Mouse (Mus musculus) embryonic fibroblast, embryonic 13.5 days (primary cell): ENCODE data around the gene Lins1. TPM values are rescaled to one million over a fixed set of nuclear protein-coding genes. Genes with fewer than 3 reads are reported as not detected.

Experiments used
- H3K27ac ChIP-seq: 2 replicates; pipeline ENCODE4 v1.5.1; 2012; ENCODE audit warnings: low read length, control low read depth, inconsistent platforms; ENCODE audit not compliant: insufficient read depth
- H3K4me1 ChIP-seq: 2 replicates; pipeline ENCODE4 v1.6.1; 2011; ENCODE audit warnings: low read length; ENCODE audit not compliant: control insufficient read depth, insufficient read depth
- H3K4me3 ChIP-seq: 2 replicates; pipeline ENCODE4 v1.5.1; 2011; ENCODE audit warnings: mild to moderate bottlenecking, control low read depth, low read length; ENCODE audit not compliant: insufficient read depth
- CTCF ChIP-seq: IDR thresholded peaks from 2 replicates; pipeline ENCODE4 v1.5.1; 2011; ENCODE audit warnings: mild to moderate bottlenecking, control low read depth, low read length, moderate library complexity, borderline replicate concordance; ENCODE audit not compliant: insufficient read depth
- POLR2A ChIP-seq: IDR thresholded peaks from 2 replicates; pipeline ENCODE4 v1.6.1; 2011; ENCODE audit warnings: low read depth, mild to moderate bottlenecking, control low read depth, low read length, moderate library complexity
- polyA plus RNA-seq: library from polyadenylated mRNA; stranded (reverse); fragments of >200 nt; gene quantifications from 2 replicates; pipeline ENCODE4 v1.2.4, GENCODE M21; 2011; ENCODE audit warnings: low read depth; ENCODE audit not compliant: missing spikeins, insufficient read length

Lins1 gene
- polyA plus RNA-seq, 1 experiment = 12.3 TPM

DNA sequence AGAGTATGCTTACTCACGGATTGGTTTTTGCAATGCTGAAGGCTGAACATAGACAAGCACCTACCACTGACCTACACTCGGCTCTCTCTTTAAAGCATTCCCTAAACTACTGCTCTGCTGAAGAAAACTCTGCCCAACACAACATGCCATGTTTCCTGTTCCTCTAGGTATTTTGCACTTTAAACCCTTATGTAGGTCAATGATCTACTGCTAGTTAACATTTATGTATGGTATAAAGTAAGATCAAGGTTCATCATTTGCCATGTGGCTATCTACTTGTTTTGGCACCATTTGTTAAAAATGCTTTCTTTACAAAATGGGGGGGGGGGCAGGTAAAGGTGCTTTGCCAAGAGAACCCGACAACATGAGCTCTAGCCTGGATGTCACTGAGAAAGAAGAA, 26.1 kb upstream of the Lins1 start:
- no peak for TF ChIP-seq CTCF
- peaks cover 6% of the 10 kb centered on the region for H3K4me1 ChIP-seq
- no peak overlapping the region for H3K27ac ChIP-seq
- H3K4me3 ChIP-seq = no peak overlapping the region

DNA sequence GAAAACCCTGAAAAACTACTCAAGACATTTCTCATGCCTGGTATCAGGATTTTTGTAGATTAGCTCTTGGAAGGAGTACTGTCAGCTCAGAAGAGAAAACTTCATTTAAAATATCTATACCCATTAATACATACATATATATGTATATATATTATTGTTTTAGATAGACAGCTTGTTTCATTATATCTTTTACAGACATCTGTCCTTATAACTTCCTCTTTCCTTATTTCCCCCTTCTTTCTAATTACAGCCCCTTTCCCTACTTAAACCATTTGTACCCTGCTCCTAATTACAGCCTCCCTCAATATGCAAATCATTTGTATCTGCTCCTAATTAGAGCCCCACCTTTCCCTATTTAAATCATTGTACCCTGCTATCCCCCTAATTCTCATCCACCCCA, 22.6 kb upstream of the Lins1 start:
- H3K27ac ChIP-seq = 0 out of 2 replicates have a peak overlapping the region, but pooled peaks have one; percentile 93
- H3K4me3 ChIP-seq = no peak overlapping the region
- peaks cover 6% of the 10 kb centered on the region for H3K4me1 ChIP-seq
- TF ChIP-seq POLR2A (no peak), CTCF (no peak)

DNA sequence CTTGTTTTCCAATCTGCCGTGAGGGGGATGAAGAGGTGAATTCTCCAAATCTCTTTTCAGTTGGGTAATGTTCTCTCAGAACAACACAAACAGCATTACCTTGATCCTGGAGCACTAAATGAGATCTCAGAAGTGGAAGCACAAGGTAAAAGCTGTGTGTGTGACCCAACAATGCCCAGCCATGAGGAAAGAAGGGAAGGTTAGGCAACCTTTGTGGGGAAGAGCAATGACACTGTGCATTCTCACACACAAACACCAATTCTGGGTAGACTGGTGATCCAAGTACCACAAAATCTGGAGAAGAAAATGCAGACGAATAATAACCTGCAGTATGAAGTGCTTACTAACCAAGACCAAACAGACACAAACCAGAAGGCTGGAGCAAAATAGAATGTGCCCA, 13.9 kb upstream of the Lins1 start:
- no peak for TF ChIP-seq CTCF
- TF ChIP-seq POLR2A = no peak
- H3K4me1 ChIP-seq = no peaks in the 10 kb centered on the region
- H3K27ac ChIP-seq = no peak overlapping the region
- no peak overlapping the region for H3K4me3 ChIP-seq

DNA sequence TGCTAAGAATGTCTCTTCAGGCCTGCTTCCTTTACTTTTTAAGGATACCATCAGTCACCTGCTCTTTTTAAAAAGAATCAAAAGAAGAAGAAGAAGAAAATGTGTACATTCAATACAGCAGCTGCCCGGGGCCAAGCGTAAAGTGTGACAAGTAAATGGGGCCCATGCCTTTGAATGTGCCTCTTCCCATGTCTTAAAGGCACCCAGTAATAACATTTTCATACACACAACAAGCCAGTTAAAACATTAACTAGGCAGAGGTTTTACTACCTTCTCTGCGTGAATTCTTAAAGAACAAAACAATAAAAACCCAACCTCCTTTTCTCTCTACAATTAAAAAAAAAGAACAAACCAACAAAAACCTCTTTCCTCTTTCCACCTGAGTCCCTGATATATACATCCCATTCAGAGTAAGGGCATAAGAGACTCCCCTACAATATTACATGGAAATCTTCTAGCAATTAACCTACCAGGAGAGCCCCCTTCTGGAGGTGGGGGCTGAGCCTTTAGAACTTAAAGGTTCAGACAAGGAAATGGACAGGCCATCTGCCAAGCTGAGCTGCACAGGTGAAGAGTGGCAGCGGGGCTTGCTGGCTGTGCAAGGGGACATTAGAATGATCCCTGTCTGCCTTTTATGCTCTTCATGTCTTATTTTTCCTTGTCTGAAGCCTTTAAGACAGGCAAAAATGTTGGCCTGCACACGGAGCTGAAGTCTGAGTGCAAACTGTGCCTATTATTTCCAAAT, 7.4 kb upstream of the Lins1 start:
- TF ChIP-seq CTCF (no peak), POLR2A (no peak)
- Histone ChIP-seq H3K4me1 (no peaks in the 10 kb centered on the region), H3K27ac (no peak overlapping the region), H3K4me3 (no peak overlapping the region)

DNA sequence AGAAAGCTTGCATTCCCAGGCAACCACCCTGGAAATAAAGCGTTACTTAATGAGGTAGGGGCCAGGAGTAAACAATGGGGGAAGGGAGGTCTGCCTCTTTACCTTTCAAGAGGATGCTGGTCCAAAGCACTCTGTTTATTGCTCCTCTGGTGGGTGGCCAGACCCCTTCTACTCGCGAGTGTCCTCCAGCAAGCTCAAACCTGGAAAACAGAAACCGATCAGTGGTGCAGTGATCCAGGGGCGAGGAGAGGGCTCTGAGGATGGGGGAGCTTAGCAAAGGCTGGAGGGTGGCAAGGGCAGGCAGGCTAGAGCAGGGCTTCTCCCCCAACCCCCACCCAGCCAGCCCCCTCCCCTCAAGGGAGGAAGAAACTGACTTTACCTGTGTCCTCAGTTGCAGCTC, 968 bp upstream of the Lins1 start:
- Histone ChIP-seq H3K4me3 (peak overlapping the region; percentile 85), H3K27ac (no peak overlapping the region), H3K4me1 (no peaks in the 10 kb centered on the region)
- no peak for TF ChIP-seq POLR2A

DNA sequence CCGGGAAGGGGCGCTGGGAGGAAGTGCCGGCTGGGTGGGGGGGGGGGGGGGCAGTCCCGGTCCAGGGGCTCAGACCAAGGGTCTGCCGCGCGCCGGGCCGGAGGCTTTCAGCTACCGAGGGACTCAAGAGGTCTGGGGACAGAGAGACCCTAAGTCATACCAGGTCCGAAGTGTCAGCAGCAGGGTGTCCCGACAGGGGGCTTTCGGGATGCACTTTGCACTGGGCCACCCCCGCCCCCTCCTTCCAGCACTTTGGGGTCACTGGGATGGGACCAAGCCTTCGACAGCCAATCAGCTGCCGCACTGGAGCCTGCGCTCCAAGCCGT, 432 bp upstream of the Lins1 start, which contains the start of gene Asb7:
TSS of gene Asb7 (minus strand) at position 303 of the 326 bp plus-strand sequence.
- TF ChIP-seq CTCF (no peak), POLR2A (peak; percentile 51)
- Histone ChIP-seq H3K27ac (peak within 1 kb of the TSS; percentile 58), H3K4me1 (no peaks in the 10 kb centered on the region), H3K4me3 (peak within 1 kb of the TSS; percentile 85)

GRCm38 (mm10) chr7:66694467-66694866, 4.8 kb downstream of the Lins1 start:
- no peaks in the 10 kb centered on the region for H3K4me1 ChIP-seq
- no peak overlapping the region for H3K27ac ChIP-seq
- H3K4me3 ChIP-seq = no peak overlapping the region
- no peak for TF ChIP-seq POLR2A
- TF ChIP-seq CTCF = no peak

GRCm38 (mm10) chr7:66702721-66703120, 13.0 kb downstream of the Lins1 start:
- Histone ChIP-seq H3K27ac (no peak overlapping the region), H3K4me1 (no peaks in the 10 kb centered on the region), H3K4me3 (no peak overlapping the region)
- no peak for TF ChIP-seq POLR2A
- no peak for TF ChIP-seq CTCF

DNA sequence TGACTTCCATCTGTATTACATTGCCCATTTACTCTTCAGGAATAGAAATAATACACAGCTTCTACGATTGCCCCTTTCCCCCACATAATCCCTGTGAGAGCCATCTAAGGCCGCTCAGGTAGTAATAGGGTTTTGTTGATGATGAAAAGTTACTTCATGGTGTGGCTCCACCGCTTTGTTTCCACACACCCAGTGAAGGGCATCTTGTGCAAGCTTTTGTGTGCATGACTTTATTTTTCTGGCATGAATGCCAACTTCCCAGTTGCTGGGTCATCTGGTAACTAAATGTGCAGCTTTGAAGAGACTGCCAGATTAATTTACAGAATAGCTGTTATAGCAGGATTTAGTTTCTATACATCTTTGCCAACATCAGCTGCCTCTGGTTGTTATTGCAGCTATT, 14.9 kb downstream of the Lins1 start:
- H3K27ac ChIP-seq = no peak overlapping the region
- H3K4me3 ChIP-seq = no peak overlapping the region
- no peak for TF ChIP-seq CTCF
- no peak for TF ChIP-seq POLR2A
- no peaks in the 10 kb centered on the region for H3K4me1 ChIP-seq

DNA sequence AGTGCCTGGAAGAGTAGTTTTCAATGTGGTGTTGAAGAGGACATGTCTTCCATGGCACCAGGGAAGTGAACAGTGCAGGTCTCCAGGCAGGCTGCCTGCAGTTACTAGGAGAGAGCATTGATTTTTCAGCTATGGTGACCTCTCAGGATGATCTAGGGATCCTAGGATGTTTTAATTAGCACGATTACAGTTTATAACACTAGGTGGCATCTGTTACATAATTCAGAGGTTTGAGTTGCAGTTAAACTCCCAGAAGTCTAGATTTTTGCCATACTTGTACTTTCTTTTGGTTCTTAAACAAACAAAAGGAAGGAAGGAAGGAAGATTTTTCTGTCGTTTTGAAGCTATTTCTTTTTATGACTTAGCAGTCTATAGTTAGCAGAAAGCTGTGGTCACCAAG, 21.5 kb downstream of the Lins1 start:
- Histone ChIP-seq H3K27ac (no peak overlapping the region), H3K4me1 (0 out of 2 replicates have a peak, but pooled peaks cover 2% of the 10 kb centered on the region), H3K4me3 (no peak overlapping the region)
- TF ChIP-seq CTCF = no peak
- TF ChIP-seq POLR2A = no peak

- H3K27ac ChIP-seq = no peak overlapping the region
- TF ChIP-seq POLR2A (no peak), CTCF (no peak)
- H3K4me3 ChIP-seq = no peak overlapping the region
- no peaks in the 10 kb centered on the region for H3K4me1 ChIP-seq
Measured at GRCm38 (mm10) chr7:66724514-66724913, 34.8 kb downstream of the Lins1 start.

GRCm38 (mm10) chr7:66724954-66725353, 35.3 kb downstream of the Lins1 start:
- Histone ChIP-seq H3K4me1 (no peaks in the 10 kb centered on the region), H3K4me3 (no peak overlapping the region), H3K27ac (no peak overlapping the region)
- TF ChIP-seq CTCF (no peak), POLR2A (no peak)
